Mouse (Mus musculus) lung, postnatal 0 days (tissue): ENCODE results near the gene Ubl3.

ENCODE experiments used
- CTCF ChIP-seq: IDR thresholded peaks from 2 replicates; pipeline ENCODE4 v1.5.1; 2016; ENCODE audit warnings: antibody characterized with exemption, mild to moderate bottlenecking
- EP300 ChIP-seq: IDR thresholded peaks from 2 replicates; pipeline ENCODE4 v1.6.1; 2016; ENCODE audit warnings: antibody characterized with exemption, mild to moderate bottlenecking, control low read depth

- no peak for TF ChIP-seq EP300
- no peak for TF ChIP-seq CTCF
Measured at GRCm38 (mm10) chr5:148481745-148482144, 70.8 kb downstream of the Ubl3 start.
